Mouse (Mus musculus) limb, embryonic 14.5 days (tissue): ENCODE measurements around the gene Eepd1. TPM values are rescaled to one million over a fixed set of nuclear protein-coding genes. Genes with fewer than 3 reads are reported as not detected.

Source experiments
- ATAC-seq: fragments of 200-750 bp; cut with Nextera tagmentation; 2 replicates; pipeline ENCODE4 v1.8.0; 2017; ENCODE audit warnings: low read depth, moderate number of reproducible peaks, moderate TSS enrichment; ENCODE audit not compliant: low FRiP score
- DNase-seq: peaks from one replicate; pipeline ENCODE4 v3.0.0-alpha.2; 2015; ENCODE audit warnings: low spot score
- H3K27ac ChIP-seq: fragments of 300-500 bp; sonication (generic); replicated peaks from 2 replicates; pipeline ENCODE4 v1.5.1; 2014; ENCODE audit warnings: low read depth, mild to moderate bottlenecking, low read length, moderate library complexity, mixed read lengths
- H3K27me3 ChIP-seq: fragments of 300-500 bp; sonication (generic); 2 replicates; pipeline ENCODE4 v1.6.1; 2014; ENCODE audit warnings: low read length, mixed read lengths; ENCODE audit not compliant: control insufficient read depth, insufficient read depth
- H3K36me3 ChIP-seq: fragments of 300-500 bp; sonication (generic); 2 replicates; pipeline ENCODE4 v1.6.1; 2014; ENCODE audit warnings: mild to moderate bottlenecking, low read length, moderate library complexity, mixed read lengths; ENCODE audit not compliant: control insufficient read depth, insufficient read depth
- H3K4me1 ChIP-seq: fragments of 300-500 bp; sonication (generic); 2 replicates; pipeline ENCODE4 v1.6.1; 2014; ENCODE audit warnings: antibody characterized with exemption, low read length, mixed read lengths; ENCODE audit not compliant: control insufficient read depth, insufficient read depth
- H3K4me2 ChIP-seq: fragments of 300-500 bp; sonication (generic); replicated peaks from 2 replicates; pipeline ENCODE4 v1.6.1; 2014; ENCODE audit warnings: low read depth, mild to moderate bottlenecking, low read length, moderate library complexity; ENCODE audit not compliant: severe bottlenecking
- H3K4me3 ChIP-seq: fragments of 300-500 bp; sonication (generic); replicated peaks from 2 replicates; pipeline ENCODE4 v1.5.1; 2014; ENCODE audit warnings: low read length
- H3K9ac ChIP-seq: fragments of 300-500 bp; sonication (generic); 2 replicates; pipeline ENCODE4 v1.6.1; 2014; ENCODE audit warnings: mild to moderate bottlenecking, low read depth, low read length, moderate library complexity; ENCODE audit not compliant: severe bottlenecking
- H3K9me3 ChIP-seq: fragments of 300-500 bp; sonication (generic); 2 replicates; pipeline ENCODE4 v1.6.1; 2016; ENCODE audit warnings: low read length; ENCODE audit not compliant: control insufficient read depth
- POLR2A ChIP-seq: fragments of 200-500 bp; IDR thresholded peaks from 2 replicates; pipeline ENCODE4 v1.8.0; 2012; ENCODE audit warnings: inconsistent platforms, mild to moderate bottlenecking, moderate library complexity, borderline replicate concordance; ENCODE audit not compliant: insufficient read depth, insufficient read length; ENCODE audit errors: extremely low read depth
- WGBS: fragments of 180-500 bp; shearing (Covaris S2); extraction: QIAGEN DNeasy Blood & Tissue Kit; methylation state at CpG from one replicate; pipeline ENCODE4 v1.1.7; 2014; 5-methylcytosine and 5-hydroxymethylcytosine counted together
- polyA plus RNA-seq, 2 experiments: library from polyadenylated mRNA; depleted of rRNA in 1 of 2; stranded (reverse) in 1 of 2; unstranded in 1 of 2; fragments of >200 nt; fragmentation: Nextera tagmentation in 1 of 2; extraction: Ambion mirVana in 1 of 2; gene quantifications; 2 replicates each; pipeline versions ENCODE4 v1.2.1 to v1.2.3; 2012 to 2014

Gene Eepd1
- polyA plus RNA-seq, 2 experiments = 10.6 to 17.2 TPM

DNA sequence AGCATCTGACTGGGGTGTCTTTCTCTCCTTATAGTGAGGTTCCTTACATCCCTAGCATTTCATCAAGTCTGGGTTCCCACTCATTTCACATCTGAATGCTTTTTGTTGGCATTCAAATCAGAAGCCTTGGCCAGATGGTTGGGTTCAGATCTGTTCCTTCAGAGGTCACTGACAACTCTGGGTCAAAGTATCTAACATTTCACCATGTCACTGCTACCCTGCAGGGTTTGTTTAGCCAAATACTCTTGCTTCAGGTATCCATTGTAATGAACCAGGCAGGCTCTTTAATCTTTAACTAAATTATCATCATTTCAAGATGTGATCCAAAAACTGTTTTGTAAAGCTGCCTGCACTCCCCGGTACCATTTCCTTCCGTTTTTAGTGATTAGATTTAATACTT lies 671 bp upstream of the Eepd1 start:
- Histone ChIP-seq H3K4me2 (peak overlapping the region; percentile 80; the same call in 1 of the 2 replicates), H3K27me3 (no peaks in the 10 kb centered on the region), H3K9ac (no peak overlapping the region), H3K27ac (no peak overlapping the region), H3K36me3 (no peaks in the 10 kb centered on the region), H3K4me1 (peaks cover 36% of the 10 kb centered on the region), H3K4me3 (no peak overlapping the region), H3K9me3 (no peaks in the 10 kb centered on the region)
- 65% methylated on average over 2 of the region's 2 CpGs for WGBS
- no peak for TF ChIP-seq POLR2A
- DNase-seq (no peak), ATAC-seq (no peak)

DNA sequence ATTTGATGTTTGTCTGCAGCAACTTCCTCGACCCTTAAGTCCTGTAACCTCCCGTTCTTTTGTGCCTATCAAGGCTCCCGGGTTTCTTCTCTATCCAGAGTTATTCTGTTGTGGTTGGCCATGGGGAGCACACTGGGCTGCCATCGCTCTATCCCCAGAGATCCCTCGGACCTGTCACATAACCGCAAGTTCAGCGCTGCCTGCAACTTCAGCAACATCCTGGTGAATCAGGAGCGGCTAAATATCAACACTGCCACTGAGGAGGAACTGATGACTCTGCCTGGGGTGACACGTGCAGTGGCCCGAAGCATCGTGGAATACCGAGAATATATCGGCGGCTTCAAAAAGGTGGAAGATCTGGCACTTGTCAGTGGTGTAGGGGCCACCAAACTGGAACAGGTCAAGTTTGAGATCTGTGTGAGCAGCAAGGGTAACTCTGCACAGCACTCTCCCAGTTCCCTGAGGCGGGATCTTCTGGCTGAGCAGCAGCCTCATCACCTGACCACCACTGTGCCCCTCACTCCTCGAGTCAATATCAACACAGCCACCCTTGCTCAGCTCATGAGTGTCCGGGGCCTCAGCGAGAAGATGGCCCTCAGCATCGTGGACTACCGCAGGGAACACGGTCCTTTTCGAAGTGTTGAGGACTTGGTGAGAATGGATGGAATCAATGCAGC lies 1.1 kb downstream of the Eepd1 start:
- Histone ChIP-seq H3K36me3 (no peaks in the 10 kb centered on the region), H3K9me3 (no peaks in the 10 kb centered on the region), H3K27ac (no peak overlapping the region), H3K9ac (peak overlapping the region; percentile 74; the same call in 1 of the 2 replicates), H3K4me1 (peaks cover 51% of the 10 kb centered on the region), H3K4me3 (peak overlapping the region; percentile 73), H3K4me2 (peak overlapping the region; percentile 80), H3K27me3 (no peaks in the 10 kb centered on the region)
- ATAC-seq = no peak
- no peak for TF ChIP-seq POLR2A
- WGBS = 49% methylated on average over 22 of the region's 22 CpGs
- no peak for DNase-seq

DNA sequence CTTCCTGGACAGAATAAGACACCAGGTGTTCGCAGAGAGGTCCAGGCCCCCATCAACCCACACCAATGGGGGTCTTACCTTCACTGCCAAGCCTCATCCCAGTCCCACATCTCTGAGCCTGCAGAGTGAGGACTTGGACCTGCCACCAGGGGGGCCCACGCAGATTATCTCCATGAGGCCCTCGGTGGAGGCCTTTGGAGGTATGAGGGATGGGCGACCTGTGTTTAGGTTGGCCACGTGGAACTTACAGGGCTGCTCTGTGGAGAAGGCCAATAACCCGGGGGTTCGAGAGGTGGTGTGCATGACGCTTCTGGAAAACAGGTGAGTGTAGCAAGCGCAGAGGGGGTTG lies 1.6 kb downstream of the Eepd1 start:
- DNase-seq (no peak), ATAC-seq (no peak)
- Histone ChIP-seq H3K9ac (no peak overlapping the region), H3K4me1 (peaks cover 53% of the 10 kb centered on the region), H3K9me3 (no peaks in the 10 kb centered on the region), H3K27me3 (no peaks in the 10 kb centered on the region), H3K4me2 (peak overlapping the region; percentile 80), H3K27ac (no peak overlapping the region), H3K36me3 (no peaks in the 10 kb centered on the region), H3K4me3 (peak overlapping the region; percentile 73)
- no peak for TF ChIP-seq POLR2A
- WGBS = 76% methylated on average over 9 of the region's 9 CpGs

DNA sequence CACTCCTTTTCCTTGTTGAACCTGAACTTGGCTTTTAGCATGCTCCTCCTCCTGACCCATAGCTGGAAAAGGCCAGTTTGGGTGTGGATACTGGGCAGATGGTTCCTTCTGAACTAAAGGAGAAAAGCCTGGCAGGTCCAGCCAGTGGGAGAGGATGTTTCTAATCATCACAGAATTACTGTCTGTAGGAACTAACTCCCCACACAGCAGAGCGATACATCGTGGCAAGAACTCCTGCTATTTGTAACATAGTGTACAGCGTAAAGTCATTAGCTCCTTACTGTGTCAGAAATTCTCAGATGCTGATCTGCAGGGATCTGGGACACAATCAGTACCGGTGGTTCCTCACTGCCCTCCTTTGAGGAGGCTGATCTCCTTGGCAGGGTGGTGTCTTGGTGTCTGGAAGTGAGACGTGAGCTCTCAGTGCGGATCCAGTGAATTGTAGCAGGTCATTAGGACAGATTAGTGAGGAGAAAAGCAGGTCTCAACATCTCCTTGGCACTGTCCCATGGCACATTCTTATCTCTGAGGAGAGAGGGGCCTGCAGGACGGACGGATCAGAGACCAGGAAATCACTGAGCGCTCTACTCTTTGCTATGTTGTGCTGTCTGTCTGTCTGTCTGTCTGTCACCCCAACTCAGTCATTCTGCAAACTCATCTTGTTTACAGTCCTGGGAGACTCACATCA lies 2.7 kb downstream of the Eepd1 start:
- Histone ChIP-seq H3K9ac (no peak overlapping the region), H3K27ac (no peak overlapping the region), H3K36me3 (no peaks in the 10 kb centered on the region), H3K4me1 (peaks cover 61% of the 10 kb centered on the region), H3K4me3 (peak overlapping the region; percentile 73), H3K4me2 (peak overlapping the region; percentile 80), H3K9me3 (no peaks in the 10 kb centered on the region), H3K27me3 (no peaks in the 10 kb centered on the region)
- no peak for ATAC-seq
- WGBS = 59% methylated on average over 9 of the region's 9 CpGs
- TF ChIP-seq POLR2A = no peak
- DNase-seq = no peak

DNA sequence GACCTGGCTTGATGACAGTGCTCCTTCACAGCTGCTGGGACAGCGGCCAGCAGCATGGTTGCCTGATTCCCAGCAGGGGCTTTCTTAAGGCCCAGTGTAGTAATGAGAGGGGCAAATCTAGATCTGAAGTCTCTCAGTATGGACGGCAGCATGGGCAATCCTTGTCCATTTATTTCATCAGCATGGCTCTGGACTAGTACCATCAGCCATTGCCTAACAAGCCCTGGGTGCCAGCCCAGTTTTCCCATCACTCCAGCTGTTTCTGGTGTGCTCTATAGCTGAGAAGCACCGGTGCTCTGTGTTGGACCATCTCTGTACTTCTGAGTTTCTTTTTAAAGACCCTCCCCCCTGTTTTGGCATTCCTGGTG lies 3.3 kb downstream of the Eepd1 start:
- no peak for TF ChIP-seq POLR2A
- Histone ChIP-seq H3K27me3 (no peaks in the 10 kb centered on the region), H3K9me3 (no peaks in the 10 kb centered on the region), H3K9ac (0 out of 2 replicates have a peak overlapping the region, but pooled peaks have one; percentile 17), H3K4me1 (peaks cover 64% of the 10 kb centered on the region), H3K4me3 (peak overlapping the region; percentile 73), H3K27ac (no peak overlapping the region), H3K36me3 (no peaks in the 10 kb centered on the region), H3K4me2 (peak overlapping the region; percentile 80)
- no peak for DNase-seq
- 58% methylated on average over 3 of the region's 3 CpGs for WGBS
- ATAC-seq = no peak

DNA sequence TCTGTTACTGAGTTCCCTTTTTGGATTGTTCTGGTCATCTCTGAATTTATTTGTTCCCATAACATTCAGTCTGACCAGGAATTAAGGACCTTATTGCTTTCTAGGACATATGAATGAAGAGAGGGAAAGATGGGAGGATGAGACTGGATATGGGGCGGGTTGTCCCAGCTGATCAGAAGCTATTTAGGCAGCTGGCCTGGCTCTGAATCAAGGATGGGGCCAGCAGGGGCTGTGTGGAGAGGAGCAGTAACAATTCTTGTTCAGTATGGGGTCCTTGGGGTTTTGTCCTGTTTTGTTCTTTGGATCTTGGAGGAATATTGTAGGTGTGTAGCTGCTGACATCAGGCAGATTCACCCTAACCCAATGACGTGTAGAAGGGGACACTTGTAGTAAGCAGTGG lies 3.7 kb downstream of the Eepd1 start:
- no peaks in the 10 kb centered on the region for H3K27me3 ChIP-seq
- H3K4me1 ChIP-seq = peaks cover 64% of the 10 kb centered on the region
- H3K4me3 ChIP-seq = peak overlapping the region; percentile 73
- no peak for DNase-seq
- H3K9ac ChIP-seq = 0 out of 2 replicates have a peak overlapping the region, but pooled peaks have one; percentile 17
- no peak overlapping the region for H3K27ac ChIP-seq
- no peaks in the 10 kb centered on the region for H3K36me3 ChIP-seq
- peak overlapping the region; percentile 80 for H3K4me2 ChIP-seq
- WGBS = 77% methylated on average over 2 of the region's 2 CpGs
- ATAC-seq = no peak
- no peaks in the 10 kb centered on the region for H3K9me3 ChIP-seq
- TF ChIP-seq POLR2A = no peak
